Mouse (Mus musculus): ENCODE measurements at regions not wholly inside any gene's neighbourhood (a gene's known extent, or its start where the extent isn't known, plus 50 kb on each side); places are given as distances from the start of the nearest gene placed in this dataset.

GRCm38 (mm10) chr2:161416218-161416927 is 307.5 kb upstream of the Chd6 start:
- TF ChIP-seq EP300 (IDR thresholded peaks at IDR 0.05; ENCODE audit: low read depth) = no peak
- no peak for TF ChIP-seq CTCF (IDR thresholded peaks at IDR 0.05; ENCODE audit: low read depth)

All from heart, postnatal 0 days (tissue).